Mouse (Mus musculus): ENCODE measurements at regions not wholly inside any gene's neighbourhood (a gene's known extent, or its start where the extent isn't known, plus 50 kb on each side); places are given as distances from the start of the nearest gene placed in this dataset.

DNA sequence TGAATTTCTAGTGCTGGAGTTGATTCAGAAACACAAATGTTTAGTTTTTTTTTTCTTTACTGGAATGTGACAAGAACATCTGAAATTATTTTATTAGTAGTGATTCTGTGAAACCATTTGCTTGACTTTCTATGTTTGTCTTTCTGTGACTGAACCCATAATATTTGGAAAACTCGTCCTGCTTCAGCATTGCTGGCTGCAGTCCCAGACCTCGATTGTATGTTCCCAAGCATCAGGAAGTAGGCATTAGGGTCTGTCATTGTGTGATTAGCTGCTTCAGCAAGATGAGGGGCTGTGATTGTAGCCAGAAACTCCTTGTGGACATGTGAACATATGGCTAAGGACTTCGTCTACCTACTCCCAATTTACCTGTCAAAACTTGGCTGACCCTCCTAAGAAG, 122.2 kb upstream of the Zwint start:
- Histone ChIP-seq H3K27me3 (ENCODE audit: insufficient read depth, low read length) (no peaks in the 10 kb centered on the region), H3K4me2 (ENCODE audit: low read length) (no peak overlapping the region), H3K4me3 (replicated peaks; ENCODE audit: low read depth, low read length) (no peak overlapping the region), H3K27ac (no peak overlapping the region), H3K4me1 (replicated peaks; ENCODE audit: insufficient read depth, low read length) (no peaks in the 10 kb centered on the region), H3K36me3 (ENCODE audit: insufficient read depth, low read length) (no peaks in the 10 kb centered on the region), H3K9ac (ENCODE audit: low read depth, low read length) (no peak overlapping the region), H3K9me3 (replicated peaks; ENCODE audit: low read length) (no peaks in the 10 kb centered on the region)
- DNase-seq (ENCODE audit: low spot score) (no peak), ATAC-seq (replicated peaks; ENCODE audit: low FRiP score, low read depth) (no peak)
- 45% methylated on average over 3 of the region's 3 CpGs for WGBS
- no peak for TF ChIP-seq CTCF (IDR thresholded peaks at IDR 0.05; ENCODE audit: low read depth)

DNA sequence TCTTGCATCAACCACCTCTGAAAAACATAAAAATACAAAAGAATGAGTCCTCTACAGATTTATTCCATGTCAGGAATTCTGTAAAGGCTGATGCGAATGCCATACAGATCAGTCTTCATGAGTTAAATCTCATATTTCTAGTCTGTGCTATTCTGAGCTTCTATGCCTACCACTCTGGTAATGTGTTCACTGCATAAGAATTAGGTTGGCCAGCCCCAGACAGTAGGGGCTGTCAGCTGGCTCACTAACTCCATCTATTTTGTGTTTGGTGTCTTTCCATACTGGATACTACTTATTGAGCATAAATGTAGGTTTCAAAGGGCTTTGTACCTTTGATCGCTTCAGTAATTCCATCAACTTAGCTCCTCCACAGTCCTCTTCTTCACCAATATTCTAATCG, 121.2 kb upstream of the Zwint start:
- no peak for TF ChIP-seq CTCF (IDR thresholded peaks at IDR 0.05; ENCODE audit: low read depth)
- WGBS = 93% methylated on average over 3 of the region's 3 CpGs

DNA sequence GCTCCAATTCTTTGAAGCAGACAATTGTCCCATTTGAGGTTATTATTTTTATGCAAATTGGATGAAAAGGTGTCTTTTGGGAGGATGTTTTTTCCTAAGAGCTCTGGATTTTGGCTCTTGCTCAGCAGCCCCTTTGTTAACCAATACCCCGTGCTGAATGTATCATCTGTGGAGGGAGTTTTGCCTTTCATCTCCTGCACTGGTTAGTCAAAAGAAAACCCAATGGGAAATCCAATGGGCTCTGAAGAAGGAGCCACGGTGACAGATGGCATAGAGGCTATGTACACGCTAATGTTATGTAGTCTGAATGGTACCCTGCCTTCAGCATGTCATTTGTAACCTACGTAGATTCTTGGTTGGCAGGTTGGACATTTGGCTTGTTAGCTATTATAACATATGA, 120.8 kb upstream of the Zwint start:
- WGBS = 88% methylated on average over 4 of the region's 4 CpGs
- no peak for TF ChIP-seq CTCF (IDR thresholded peaks at IDR 0.05; ENCODE audit: low read depth)
- Histone ChIP-seq H3K9me3 (replicated peaks; ENCODE audit: low read length) (no peaks in the 10 kb centered on the region), H3K4me1 (replicated peaks; ENCODE audit: insufficient read depth, low read length) (no peaks in the 10 kb centered on the region), H3K27me3 (ENCODE audit: insufficient read depth, low read length) (no peaks in the 10 kb centered on the region), H3K4me2 (ENCODE audit: low read length) (no peak overlapping the region), H3K9ac (ENCODE audit: low read depth, low read length) (no peak overlapping the region), H3K4me3 (replicated peaks; ENCODE audit: low read depth, low read length) (no peak overlapping the region), H3K27ac (no peak overlapping the region), H3K36me3 (ENCODE audit: insufficient read depth, low read length) (no peaks in the 10 kb centered on the region)
- DNase-seq (ENCODE audit: low spot score) (no peak), ATAC-seq (replicated peaks; ENCODE audit: low FRiP score, low read depth) (no peak)

More for the DNA sequence above, 121.2 kb upstream of the Zwint start:
- Histone ChIP-seq H3K27me3 (ENCODE audit: insufficient read depth, low read length) (no peaks in the 10 kb centered on the region), H3K9me3 (replicated peaks; ENCODE audit: low read length) (no peaks in the 10 kb centered on the region), H3K27ac (no peak overlapping the region), H3K9ac (ENCODE audit: low read depth, low read length) (no peak overlapping the region), H3K36me3 (ENCODE audit: insufficient read depth, low read length) (no peaks in the 10 kb centered on the region), H3K4me1 (replicated peaks; ENCODE audit: insufficient read depth, low read length) (no peaks in the 10 kb centered on the region), H3K4me2 (ENCODE audit: low read length) (no peak overlapping the region), H3K4me3 (replicated peaks; ENCODE audit: low read depth, low read length) (no peak overlapping the region)
- no peak for DNase-seq (ENCODE audit: low spot score)
- ATAC-seq (replicated peaks; ENCODE audit: low FRiP score, low read depth) = no peak

DNA sequence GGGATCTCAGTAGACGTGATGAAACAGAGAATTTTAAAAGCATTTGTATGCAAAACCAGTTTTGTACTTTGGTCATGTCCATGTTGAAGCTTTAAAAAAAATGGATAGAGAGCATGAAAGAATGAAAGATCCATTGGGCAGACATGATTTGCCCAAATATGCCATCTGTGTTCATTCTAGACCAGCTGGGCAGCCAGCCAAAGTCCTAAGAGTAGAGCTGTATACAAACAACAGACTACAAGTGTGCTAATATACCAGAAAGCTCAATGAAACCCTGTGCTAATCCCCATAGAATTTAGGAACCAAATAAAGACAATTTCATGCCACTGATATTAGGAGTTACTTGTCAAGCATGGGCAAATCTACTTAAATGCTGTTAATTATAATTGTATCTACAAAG, 105.1 kb upstream of the Zwint start:
- Histone ChIP-seq H3K4me3 (replicated peaks; ENCODE audit: low read depth, low read length) (no peak overlapping the region), H3K27ac (no peak overlapping the region), H3K4me2 (ENCODE audit: low read length) (no peak overlapping the region), H3K4me1 (replicated peaks; ENCODE audit: insufficient read depth, low read length) (no peaks in the 10 kb centered on the region), H3K27me3 (ENCODE audit: insufficient read depth, low read length) (no peaks in the 10 kb centered on the region), H3K9ac (ENCODE audit: low read depth, low read length) (no peak overlapping the region), H3K36me3 (ENCODE audit: insufficient read depth, low read length) (no peaks in the 10 kb centered on the region), H3K9me3 (replicated peaks; ENCODE audit: low read length) (no peaks in the 10 kb centered on the region)
- DNase-seq (ENCODE audit: low spot score) (no peak), ATAC-seq (replicated peaks; ENCODE audit: low FRiP score, low read depth) (no peak)
- 91% methylated on average over 1 of the region's 1 CpGs for WGBS
- TF ChIP-seq CTCF (IDR thresholded peaks at IDR 0.05; ENCODE audit: low read depth) = no peak

DNA sequence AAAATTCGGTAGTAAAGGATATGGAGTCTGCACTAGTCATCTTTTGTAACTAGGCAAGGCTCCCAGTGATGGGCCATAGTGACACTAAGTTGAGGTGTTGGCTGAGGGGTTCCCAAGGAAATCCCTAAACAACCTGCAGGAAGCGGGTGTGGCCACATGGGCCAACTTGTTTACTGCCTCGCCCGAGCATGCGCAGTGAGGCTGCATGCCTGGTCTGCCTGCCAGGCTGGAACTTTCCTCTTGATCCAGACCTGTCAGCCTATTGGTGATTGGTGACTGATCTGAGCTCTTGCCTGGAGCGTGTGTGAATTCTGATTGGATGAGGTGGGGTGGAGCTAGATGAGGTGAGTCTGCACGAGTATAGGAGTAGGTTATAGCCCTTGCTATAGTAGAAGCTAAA, 103.1 kb upstream of the Zwint start:
- DNase-seq (ENCODE audit: low spot score) = no peak

DNA sequence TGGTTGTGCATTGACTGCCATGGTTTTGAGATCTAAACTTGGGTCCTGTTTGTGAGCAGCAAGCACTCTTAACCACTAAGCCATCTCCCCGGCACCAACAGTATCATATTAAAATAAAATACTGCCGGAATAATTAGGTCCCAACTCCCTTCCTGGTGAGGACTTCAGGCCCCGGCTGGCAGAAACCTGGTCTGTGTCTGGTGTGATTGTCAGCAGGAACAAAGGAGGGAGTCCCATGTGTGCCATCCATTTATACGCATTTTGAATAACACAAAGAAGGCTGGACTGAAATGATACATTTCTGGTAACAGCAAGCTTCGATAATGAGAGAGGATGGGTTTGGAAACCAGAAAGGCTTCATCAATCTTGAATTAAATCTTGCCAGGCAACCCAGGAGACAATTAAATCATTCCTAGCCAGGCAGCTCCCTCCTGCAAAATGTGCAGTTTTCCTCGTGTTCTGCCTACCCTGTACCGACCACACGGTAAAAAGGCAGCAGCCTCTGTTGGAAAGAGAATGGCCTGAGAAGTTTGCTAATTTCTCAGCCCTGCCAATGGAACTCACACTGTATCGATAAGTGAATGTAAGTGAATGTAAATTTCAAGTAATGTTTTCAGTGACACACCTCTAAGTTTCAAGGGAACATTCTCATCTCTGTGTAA, 80.5 kb upstream of the Zwint start:
- H3K9me3 ChIP-seq (replicated peaks; ENCODE audit: low read length) = no peaks in the 10 kb centered on the region
- WGBS = 60% methylated on average over 9 of the region's 9 CpGs
- no peak overlapping the region for H3K4me3 ChIP-seq (replicated peaks; ENCODE audit: low read depth, low read length)
- H3K36me3 ChIP-seq (ENCODE audit: insufficient read depth, low read length) = no peaks in the 10 kb centered on the region
- H3K27ac ChIP-seq = no peak overlapping the region
- TF ChIP-seq CTCF (IDR thresholded peaks at IDR 0.05; ENCODE audit: low read depth) = no peak
- H3K4me2 ChIP-seq (ENCODE audit: low read length) = no peak overlapping the region
- no peak overlapping the region for H3K9ac ChIP-seq (ENCODE audit: low read depth, low read length)
- no peaks in the 10 kb centered on the region for H3K4me1 ChIP-seq (replicated peaks; ENCODE audit: insufficient read depth, low read length)
- ATAC-seq (replicated peaks; ENCODE audit: low FRiP score, low read depth) (no peak), DNase-seq (ENCODE audit: low spot score) (no peak)
- no peaks in the 10 kb centered on the region for H3K27me3 ChIP-seq (ENCODE audit: insufficient read depth, low read length)

More for the DNA sequence above, 103.1 kb upstream of the Zwint start:
- H3K4me1 ChIP-seq (replicated peaks; ENCODE audit: insufficient read depth, low read length) = no peaks in the 10 kb centered on the region
- no peaks in the 10 kb centered on the region for H3K27me3 ChIP-seq (ENCODE audit: insufficient read depth, low read length)
- WGBS = 74% methylated on average over 7 of the region's 7 CpGs
- no peak for ATAC-seq (replicated peaks; ENCODE audit: low FRiP score, low read depth)
- no peak for TF ChIP-seq CTCF (IDR thresholded peaks at IDR 0.05; ENCODE audit: low read depth)
- H3K9ac ChIP-seq (ENCODE audit: low read depth, low read length) = no peak overlapping the region
- no peaks in the 10 kb centered on the region for H3K9me3 ChIP-seq (replicated peaks; ENCODE audit: low read length)
- H3K4me2 ChIP-seq (ENCODE audit: low read length) = no peak overlapping the region
- H3K4me3 ChIP-seq (replicated peaks; ENCODE audit: low read depth, low read length) = no peak overlapping the region
- H3K27ac ChIP-seq = no peak overlapping the region
- H3K36me3 ChIP-seq (ENCODE audit: insufficient read depth, low read length) = no peaks in the 10 kb centered on the region

DNA sequence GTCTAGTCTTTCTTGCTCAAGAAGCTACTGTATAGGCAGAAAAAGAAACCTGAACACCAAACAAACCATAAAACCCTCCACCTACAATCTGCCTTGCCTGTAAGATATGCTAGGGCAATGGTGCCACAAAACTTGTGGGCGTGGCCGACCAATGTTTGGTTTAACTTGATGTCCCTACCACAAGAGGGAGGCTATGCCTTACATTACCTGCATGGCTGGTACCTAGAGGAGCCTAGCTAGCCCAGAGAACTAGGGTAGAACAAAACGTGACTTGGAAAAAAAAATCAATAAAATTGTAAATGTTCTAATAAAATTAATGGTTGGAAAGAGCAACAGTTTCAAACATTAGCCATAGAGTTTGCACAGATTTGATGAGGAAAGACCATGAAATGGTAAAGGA, 76.9 kb upstream of the Zwint start:
- Histone ChIP-seq H3K4me1 (replicated peaks; ENCODE audit: insufficient read depth, low read length) (no peaks in the 10 kb centered on the region), H3K4me3 (replicated peaks; ENCODE audit: low read depth, low read length) (no peak overlapping the region)

More for the DNA sequence above, 76.9 kb upstream of the Zwint start:
- H3K36me3 ChIP-seq (ENCODE audit: insufficient read depth, low read length) = no peaks in the 10 kb centered on the region
- DNase-seq (ENCODE audit: low spot score) (no peak), ATAC-seq (replicated peaks; ENCODE audit: low FRiP score, low read depth) (no peak)
- H3K9me3 ChIP-seq (replicated peaks; ENCODE audit: low read length) = no peaks in the 10 kb centered on the region
- WGBS = 84% methylated on average over 3 of the region's 3 CpGs
- no peak overlapping the region for H3K4me2 ChIP-seq (ENCODE audit: low read length)
- no peaks in the 10 kb centered on the region for H3K27me3 ChIP-seq (ENCODE audit: insufficient read depth, low read length)
- H3K9ac ChIP-seq (ENCODE audit: low read depth, low read length) = no peak overlapping the region
- TF ChIP-seq CTCF (IDR thresholded peaks at IDR 0.05; ENCODE audit: low read depth) = no peak
- H3K27ac ChIP-seq = no peak overlapping the region

All from kidney, postnatal 0 days (tissue).